Mouse (Mus musculus) cortical plate, adult 2 months (tissue): ENCODE measurements around the gene Rnase1.

ENCODE experiments used
- CTCF ChIP-seq: fragments of 200-500 bp; IDR thresholded peaks from 2 replicates; pipeline ENCODE4 v1.5.1; 2011; ENCODE audit warnings: mild to moderate bottlenecking, control low read depth, low read length; ENCODE audit not compliant: insufficient read depth; ENCODE audit errors: extremely low read depth
- POLR2A ChIP-seq: fragments of 200-500 bp; IDR thresholded peaks from 2 replicates; pipeline ENCODE4 v1.6.1; 2011; ENCODE audit warnings: mild to moderate bottlenecking, low read length, control low read depth; ENCODE audit not compliant: insufficient read depth; ENCODE audit errors: extremely low read depth

GRCm38 (mm10) chr14:51149164-51149563 is 2.6 kb upstream of the Rnase1 start:
- TF ChIP-seq CTCF (no peak), POLR2A (no peak)
